Mouse (Mus musculus): ENCODE data around the gene Rab4a. TPM values are rescaled to one million over a fixed set of nuclear protein-coding genes. Genes with fewer than 3 reads are reported as not detected.

Rab4a gene
- total RNA-seq (2012; rRNA removed) (22.2 and 23.1 TPM in 2 replicates), polyA plus RNA-seq (2012; ENCODE audit: insufficient read depth in 1 of 2, insufficient read length in 2 of 2, low read depth in 1 of 2, low replicate concordance in 2 of 2, missing spikeins in 1 of 2) (10 to 100 TPM in 1 of 2 experiments, not detected in 1; 44.6 TPM)

DNA sequence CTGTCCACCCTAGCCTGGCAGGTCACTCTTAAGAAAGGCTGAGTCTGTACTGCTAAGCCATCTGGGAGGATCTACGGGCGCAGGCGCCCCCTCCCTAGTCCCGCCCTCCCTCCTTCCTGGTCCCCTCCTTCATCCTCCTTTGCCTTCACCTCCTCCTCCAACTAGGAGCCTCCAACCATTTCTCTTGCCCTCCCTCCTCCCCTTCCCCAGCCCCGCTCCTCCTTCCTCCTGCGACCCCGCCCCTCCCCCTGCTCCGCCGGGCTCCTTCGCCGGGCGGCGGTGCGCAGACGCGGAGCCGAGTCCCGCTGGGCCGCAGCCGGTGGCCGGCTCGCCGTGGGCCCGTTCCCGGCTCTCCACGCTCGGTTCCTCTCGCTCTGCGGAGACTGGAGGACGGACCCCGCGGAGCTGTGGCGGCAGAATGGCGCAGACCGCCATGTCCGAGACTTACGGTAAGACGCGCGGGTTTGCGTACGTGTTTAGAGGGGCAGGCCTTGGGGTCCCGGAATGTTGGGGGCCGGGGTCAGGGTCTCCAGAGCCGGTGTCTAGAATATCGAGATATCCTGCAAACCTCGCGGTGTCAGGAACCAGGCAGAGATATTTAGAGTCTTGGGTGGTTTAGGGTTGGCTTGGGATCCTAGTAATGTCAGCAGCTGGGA lies at the start of gene Rab4a:
Rab4a (plus strand) TSS at position 268 of the 656 bp plus-strand sequence.
- Histone ChIP-seq H3K27me3 (ENCODE audit: control insufficient read depth in 1 of 2, insufficient read depth in 2 of 2, low read length in 2 of 2) (no peaks in the 10 kb centered on the region), H3K9ac (ENCODE audit: control insufficient read depth, low read depth, low read length, poor library complexity, severe bottlenecking) (peak within 1 kb of the TSS; percentile 95), H3K79me2 (ENCODE audit: control insufficient read depth, insufficient read depth, low read length, poor library complexity) (peaks cover 45% of the 10 kb centered on the region), H3K4me3 (ENCODE audit: control insufficient read depth in 1 of 2, insufficient read depth in 1 of 2, low read depth in 2 of 2, low read length in 2 of 2) (peak within 1 kb of the TSS; percentile 76 to 85), H3K27ac (ENCODE audit: control insufficient read depth, low read depth, low read length) (peak within 1 kb of the TSS; percentile 76), H3K4me1 (ENCODE audit: control insufficient read depth in 1 of 2, insufficient read depth in 2 of 2, low read length in 2 of 2) (peaks cover 9 to 18% of the 10 kb centered on the region in 2 experiments), H3K9me3 (replicated peaks; ENCODE audit: insufficient read depth, low read length) (no peaks in the 10 kb centered on the region), H3K36me3 (ENCODE audit: control insufficient read depth in 1 of 2, insufficient read depth in 2 of 2, low read length in 2 of 2) (peaks cover 0 to 27% of the 10 kb centered on the region in 2 experiments; a peak in 3 of 4 replicates)
- peak; percentile 94 for DNase-seq (ENCODE audit: low read depth, low spot score)
- TF ChIP-seq TBP (IDR thresholded peaks at IDR 0.05; ENCODE audit: low read depth, low read length) (peak; percentile 54), MEF2A (IDR thresholded peaks at IDR 0.05; ENCODE audit: extremely low read depth, insufficient replicate concordance, low read depth, low read length, poor library complexity, severe bottlenecking) (no peak), GATA1 (IDR thresholded peaks at IDR 0.05; ENCODE audit: low read depth, low read length) (no peak), MAZ (IDR thresholded peaks at IDR 0.05; ENCODE audit: low read depth, low read length) (peak; percentile 87), CHD2 (IDR thresholded peaks at IDR 0.05; ENCODE audit: low read length) (no peak), TCF12 (IDR thresholded peaks at IDR 0.05; ENCODE audit: low read depth, low read length) (0 out of 2 replicates have a peak, but pooled peaks have one; percentile 34), NELFE (IDR thresholded peaks at IDR 0.05; ENCODE audit: low read depth, low read length) (peak; percentile 78), ELF1 (IDR thresholded peaks at IDR 0.05; ENCODE audit: low read depth, low read length) (peak; percentile 65), SIN3A (IDR thresholded peaks at IDR 0.05; ENCODE audit: low read length) (peak; percentile 39), POLR2A (IDR thresholded peaks at IDR 0.05; ENCODE audit: control insufficient read depth in 1 of 2, insufficient read depth in 1 of 2, low read depth in 1 of 2, low read length in 2 of 2, poor library complexity in 1 of 2) (peak; percentile 78 to 89), CHD1 (IDR thresholded peaks at IDR 0.05; ENCODE audit: low read depth, low read length) (peak; percentile 88; the same call in 1 of the 2 replicates), HCFC1 (IDR thresholded peaks at IDR 0.05; ENCODE audit: low read depth, low read length) (peak; percentile 59), NRF1 (IDR thresholded peaks at IDR 0.05; ENCODE audit: insufficient read depth, low read depth, low read length, poor library complexity, severe bottlenecking) (peak; percentile 87), POLR2AphosphoS5 (IDR thresholded peaks at IDR 0.05; ENCODE audit: borderline replicate concordance, low read depth, low read length) (no peak), EP300 (IDR thresholded peaks at IDR 0.05; ENCODE audit: low read depth in 1 of 2, low read length in 2 of 2) (peak in 1 of 2 experiments; percentile 13; a peak in 1 of 4 replicates), BHLHE40 (IDR thresholded peaks at IDR 0.05; ENCODE audit: borderline replicate concordance, low read depth, low read length) (0 out of 2 replicates have a peak, but pooled peaks have one; percentile 36), POLR2AphosphoS2 (IDR thresholded peaks at IDR 0.05; ENCODE audit: low read length) (0 out of 2 replicates have a peak, but pooled peaks have one; percentile 56), TAL1 (IDR thresholded peaks at IDR 0.05; ENCODE audit: low read length) (no peak), ZMIZ1 (IDR thresholded peaks at IDR 0.05; ENCODE audit: low read depth, low read length) (peak; percentile 82), ETS1 (IDR thresholded peaks at IDR 0.05; ENCODE audit: low read depth, low read length) (peak; percentile 51; the same call in 1 of the 2 replicates), ZKSCAN1 (IDR thresholded peaks at IDR 0.05; ENCODE audit: low read depth, low read length) (no peak), RAD21 (IDR thresholded peaks at IDR 0.05; ENCODE audit: low read depth, low read length) (no peak), UBTF (IDR thresholded peaks at IDR 0.05; ENCODE audit: borderline replicate concordance, insufficient read depth, low read depth, low read length) (0 out of 2 replicates have a peak, but pooled peaks have one; percentile 38), ZNF384 (IDR thresholded peaks at IDR 0.05; ENCODE audit: low read depth, low read length) (no peak)
